Mouse (Mus musculus): Measurements from ENCODE around the gene Grhpr.
"Not testable (repeated sequence)": the region's sequence is repeated elsewhere in the genome, so short reads cannot be mapped to it uniquely, and the experiment has no call there.

Grhpr gene

DNA sequence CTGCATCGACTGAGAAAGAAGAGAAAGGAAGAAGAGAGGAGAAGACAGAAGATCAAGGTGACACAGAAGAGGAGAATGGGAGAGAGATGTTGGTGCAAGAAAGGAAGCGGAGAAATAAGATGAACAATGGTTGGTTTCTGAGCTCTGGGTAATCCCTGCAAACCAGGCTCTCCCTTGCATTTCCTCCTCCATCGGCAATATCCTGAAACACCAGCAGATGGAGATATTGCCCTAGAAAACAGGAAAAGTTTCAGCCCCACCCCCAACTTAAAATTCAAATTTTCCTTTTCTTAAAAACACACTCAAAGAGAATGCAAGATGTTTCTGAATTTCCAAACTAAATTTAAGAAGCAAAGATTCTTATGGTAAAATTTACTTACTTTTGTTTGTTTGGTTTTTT lies 34.4 kb downstream of the Grhpr start:
- DNase-seq (ENCODE audit: low spot score) = peak; percentile 23

DNA sequence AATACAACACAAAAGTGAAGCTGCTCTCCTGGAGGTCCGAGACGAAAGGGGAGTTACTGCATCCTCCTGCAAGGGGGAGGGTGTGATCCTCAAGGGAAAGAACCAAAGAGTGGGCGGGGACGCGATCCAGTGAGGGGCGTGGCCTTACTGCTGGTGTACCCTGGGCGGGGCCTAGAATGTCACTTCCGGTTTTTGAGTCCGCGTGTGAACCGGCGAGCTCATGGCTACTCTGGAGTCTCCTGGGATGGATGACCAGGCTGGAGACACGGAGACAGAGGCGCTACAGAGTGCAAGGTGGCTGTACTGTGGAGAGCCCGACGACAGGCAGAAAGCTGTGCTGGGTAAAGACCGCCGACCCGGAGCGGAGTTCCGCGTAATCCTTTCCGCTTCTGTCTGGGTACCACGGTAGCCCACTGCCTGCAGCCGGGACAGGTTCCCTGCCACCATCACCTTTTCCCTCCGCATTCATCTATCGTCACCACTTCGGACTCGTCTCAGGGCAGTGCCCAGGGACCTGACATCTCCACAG lies 37.3 kb downstream of the Grhpr start, which contains the start of gene Polr1e:
TSS of gene Polr1e (plus strand) at position 132 of the 529 bp plus-strand sequence.
- peak; percentile 76 for DNase-seq (ENCODE audit: low spot score)

DNA sequence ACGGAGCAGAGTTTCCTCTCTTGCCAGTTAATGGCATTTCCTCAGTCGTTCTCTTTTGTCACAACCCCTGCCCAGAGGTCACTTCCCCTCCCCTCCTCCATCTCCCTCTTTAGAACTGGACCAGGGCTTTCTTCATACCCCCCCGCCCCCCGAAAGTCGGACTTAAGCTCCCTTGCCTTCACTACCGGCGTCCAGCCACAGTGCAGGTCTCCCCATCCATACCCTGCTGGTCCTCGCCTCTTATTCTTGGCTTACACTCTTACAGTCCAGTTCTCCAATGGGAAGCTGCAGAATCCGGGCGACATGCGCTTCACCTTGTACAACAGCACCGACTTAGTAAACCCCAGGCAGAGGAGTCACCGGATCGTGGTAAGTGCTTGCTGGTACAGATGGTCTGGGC lies 37.8 kb downstream of the Grhpr start:
- no peak for DNase-seq (ENCODE audit: low spot score)

DNA sequence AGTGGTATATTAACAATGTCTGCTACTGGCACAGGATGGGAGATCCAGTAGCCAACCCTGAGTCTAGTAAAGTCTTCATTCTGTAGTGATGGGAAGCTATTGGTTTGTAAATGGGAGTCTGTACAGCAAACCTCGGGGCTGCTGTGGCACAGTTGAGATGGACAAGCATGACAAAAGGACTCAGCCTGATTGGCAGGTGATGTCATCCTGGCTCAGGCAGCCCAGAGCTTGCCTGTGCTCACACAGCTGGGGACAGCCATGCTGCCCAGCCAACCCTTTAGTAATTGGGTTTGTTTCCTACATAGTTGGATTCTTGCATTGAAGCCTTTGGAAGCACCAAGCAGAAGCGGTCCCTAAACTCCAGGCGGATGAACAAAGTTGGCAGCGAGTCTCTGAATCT lies 45.3 kb downstream of the Grhpr start:
- DNase-seq (ENCODE audit: low spot score) = no peak

DNA sequence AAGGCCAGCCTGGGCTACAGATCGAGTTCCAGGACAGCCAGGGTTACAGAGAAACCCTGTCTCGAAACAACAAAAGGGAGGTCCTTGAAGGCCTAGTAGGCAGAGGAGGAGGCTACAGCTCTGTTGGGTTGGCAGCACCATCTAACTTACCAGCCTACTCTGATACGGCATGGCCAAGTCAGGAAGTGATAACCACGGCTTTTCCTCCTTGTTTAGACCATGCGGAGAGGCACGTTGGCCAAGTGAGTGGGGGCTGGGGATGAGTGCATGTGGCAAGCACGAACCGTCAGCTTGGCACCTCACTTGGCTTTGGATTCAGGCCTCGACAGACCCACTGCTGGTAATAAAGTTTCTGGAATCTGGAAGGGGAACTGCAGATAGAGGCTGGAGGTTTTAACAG lies 51.4 kb downstream of the Grhpr start:
- DNase-seq (ENCODE audit: low spot score) = no peak

DNA sequence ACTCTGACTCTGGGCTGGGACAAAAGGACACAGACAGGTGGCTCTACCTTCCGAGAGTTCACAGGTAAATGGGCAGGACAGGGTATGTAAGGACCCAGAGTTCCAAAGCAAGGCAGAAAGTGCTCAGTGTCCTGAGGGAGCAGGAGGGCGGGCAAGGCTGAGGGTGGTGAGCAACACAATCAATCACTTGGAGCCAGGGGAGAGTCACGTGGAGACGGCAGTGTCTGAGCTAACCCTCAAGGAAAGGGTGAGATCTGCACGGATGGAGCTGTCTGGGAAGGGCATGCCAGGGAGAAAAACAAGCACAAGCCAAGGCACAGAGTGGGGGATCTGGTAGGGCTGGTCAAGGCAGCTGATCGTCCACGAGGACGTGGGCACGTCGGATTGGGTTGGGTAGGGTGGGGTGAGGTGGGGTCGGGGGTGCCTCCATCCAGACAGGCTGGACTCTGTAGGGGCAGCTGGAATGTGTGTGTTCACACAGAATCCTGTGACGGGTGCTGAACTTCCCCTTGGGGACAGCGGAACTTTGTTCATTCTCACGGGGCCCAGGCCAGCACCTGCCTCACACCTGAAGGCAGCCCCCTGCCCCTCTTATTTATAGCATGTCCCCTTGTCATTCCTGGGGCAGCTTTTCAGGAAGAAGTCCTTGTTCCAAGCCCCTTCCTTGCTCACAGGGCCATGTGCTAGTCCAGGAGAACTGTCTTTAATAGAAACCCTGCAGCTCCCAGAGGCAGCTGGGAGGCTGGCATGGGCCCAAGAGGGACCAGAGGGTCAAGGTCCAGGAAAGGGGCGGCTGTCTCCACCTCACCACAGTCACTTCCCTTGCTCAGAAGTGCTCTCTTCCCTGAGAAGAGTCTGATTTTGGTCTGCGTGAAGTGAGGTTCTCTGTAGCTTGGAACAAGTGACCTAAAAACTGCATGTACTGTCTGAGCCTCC lies 53.8 kb downstream of the Grhpr start:
- no peak for DNase-seq (ENCODE audit: low spot score)

DNA sequence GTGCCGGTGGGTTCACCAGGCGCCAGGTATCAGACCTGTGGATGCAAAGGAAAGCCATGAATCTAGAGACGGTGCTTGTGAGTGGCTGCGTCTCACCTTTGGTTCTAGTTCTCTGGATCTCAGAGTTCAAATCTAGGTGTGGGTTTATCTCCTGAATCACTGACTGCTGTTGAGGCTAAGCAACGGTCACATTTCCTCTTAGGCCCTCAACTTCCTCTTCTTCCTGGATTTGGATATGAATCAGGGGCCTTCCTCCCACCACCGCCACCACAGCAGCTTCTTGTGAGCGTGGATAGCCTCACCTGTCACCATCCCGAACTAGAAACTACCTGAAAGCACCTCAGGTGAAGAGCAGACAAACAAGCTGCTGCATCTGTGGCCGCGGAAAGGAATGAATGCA lies 54.9 kb downstream of the Grhpr start:
- DNase-seq (ENCODE audit: low spot score) = no peak

DNA sequence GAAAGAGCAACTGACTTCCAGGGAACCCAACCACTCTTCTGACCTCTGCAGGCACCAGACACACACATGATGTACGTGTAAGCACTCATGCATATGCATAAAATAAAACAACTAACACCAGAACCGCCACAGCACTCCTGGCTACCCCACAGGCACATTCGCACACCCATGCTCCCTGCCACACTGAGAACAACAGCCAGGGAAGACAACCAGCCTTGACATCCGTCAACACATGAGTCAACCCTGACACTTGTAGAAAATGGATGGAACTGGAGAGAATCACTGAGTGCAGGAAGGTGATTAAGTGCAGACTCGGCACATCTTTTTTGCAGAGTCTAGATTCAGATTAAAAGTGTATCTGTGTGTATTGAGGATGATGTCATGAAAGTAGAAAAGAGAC lies 55.4 kb downstream of the Grhpr start:
- no peak for DNase-seq (ENCODE audit: low spot score)

DNA sequence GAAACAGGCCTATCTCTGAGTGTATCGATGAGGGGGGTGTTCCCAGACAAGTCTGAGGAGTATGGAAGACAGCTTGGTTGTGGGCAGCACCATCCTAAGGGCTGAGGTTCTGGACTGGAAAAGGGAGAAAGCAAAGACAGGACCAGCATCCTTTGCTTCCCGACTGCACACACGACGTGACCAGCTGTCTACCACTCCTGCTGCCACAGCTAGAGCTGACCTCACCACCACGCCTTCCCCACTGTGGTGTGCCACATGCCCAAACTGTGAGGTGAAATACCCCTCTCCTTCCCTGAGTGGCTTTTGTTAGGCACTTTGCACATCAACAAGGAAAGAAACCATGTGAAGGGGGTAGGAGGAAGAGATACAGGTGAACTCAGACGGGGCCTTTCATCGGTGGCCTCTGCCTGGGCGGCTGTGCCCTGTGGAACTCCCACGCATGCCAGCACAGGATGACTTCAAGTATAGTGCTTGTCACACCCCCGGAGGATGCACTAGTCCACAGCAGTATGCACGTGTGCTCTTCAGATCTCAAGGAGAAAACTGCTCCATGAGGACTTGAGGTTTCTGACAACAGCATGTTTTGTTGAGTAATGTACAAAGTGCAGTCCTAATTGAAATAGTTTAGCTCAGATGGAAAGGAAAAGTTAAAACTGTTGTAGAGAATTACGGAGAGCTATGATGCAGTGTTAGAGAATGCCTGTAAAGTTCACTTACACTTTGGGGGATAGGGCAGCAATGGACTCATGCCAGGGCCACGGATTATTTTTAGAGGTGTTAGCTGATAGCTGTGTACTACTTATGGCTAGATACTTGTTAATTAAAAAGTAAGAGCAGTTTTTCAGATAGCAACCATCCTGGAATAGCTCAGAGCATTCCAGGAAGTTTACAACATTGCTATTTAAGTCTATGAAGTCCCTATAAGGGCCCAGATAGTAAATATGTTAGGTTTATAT lies 56.5 kb downstream of the Grhpr start:
- no peak for DNase-seq (ENCODE audit: low spot score)

DNA sequence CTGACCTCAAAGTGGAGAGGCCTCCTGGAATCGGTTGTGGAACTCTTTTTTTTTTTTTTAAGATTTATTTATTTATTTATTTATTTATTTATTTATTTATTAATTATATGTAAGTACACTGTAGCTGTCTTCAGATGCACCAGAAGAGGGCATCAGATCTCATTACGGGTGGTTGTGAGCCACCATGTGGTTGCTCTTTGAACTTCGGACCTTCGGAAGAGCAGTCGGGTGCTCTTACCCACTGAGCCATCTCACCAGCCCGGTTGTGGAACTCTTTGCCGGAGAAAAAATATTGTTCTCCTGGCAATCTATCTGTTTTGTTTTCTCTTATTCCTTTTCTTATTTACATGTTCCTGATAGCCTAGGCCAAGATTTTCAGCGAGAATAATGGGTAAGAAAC lies 57.7 kb downstream of the Grhpr start:
- DNase-seq (ENCODE audit: low spot score) = not testable (repeated sequence)

DNA sequence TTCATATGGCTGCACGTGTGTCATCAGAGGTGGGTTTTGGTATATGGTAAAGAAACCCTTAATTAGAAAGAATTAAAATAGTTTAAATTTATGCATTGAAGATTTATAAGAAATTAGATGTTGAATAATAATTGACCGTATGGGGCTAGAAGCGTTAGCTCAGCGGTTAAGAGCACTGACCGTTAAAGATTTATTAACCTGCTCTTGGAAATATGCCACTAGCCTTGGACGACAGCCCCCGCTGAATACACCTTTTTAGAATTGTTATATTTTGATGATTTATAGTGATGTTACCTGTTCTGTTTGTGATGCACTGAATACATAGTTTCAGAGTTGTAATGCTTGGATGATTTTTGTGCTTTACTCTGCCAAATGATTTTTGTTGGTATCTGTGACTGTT lies 58.4 kb downstream of the Grhpr start:
- not testable (repeated sequence) for DNase-seq (ENCODE audit: low spot score)

Data from ovary, postnatal 10 days (tissue).